Mouse (Mus musculus) forebrain, embryonic 15.5 days (tissue): Measurements from ENCODE around the gene Meaf6. TPM values are rescaled to one million over a fixed set of nuclear protein-coding genes. Genes with fewer than 3 reads are reported as not detected.
A peak's percentile ranks its signal among the peaks of the same experiment; 100 is the strongest.

Experiments used
- ATAC-seq: fragments of 200-750 bp; cut with Nextera tagmentation; replicated peaks from 2 replicates; pipeline ENCODE4 v1.8.0; 2017; ENCODE audit warnings: mild to moderate bottlenecking, moderate TSS enrichment, moderate library complexity
- H3K27ac ChIP-seq: fragments of 300-500 bp; sonication (generic); replicated peaks from 2 replicates; pipeline ENCODE4 v1.5.1; 2015; ENCODE audit warnings: mild to moderate bottlenecking, inconsistent platforms
- H3K27me3 ChIP-seq: fragments of 300-500 bp; sonication (generic); 2 replicates; pipeline ENCODE4 v1.6.1; 2015; ENCODE audit warnings: inconsistent platforms
- H3K36me3 ChIP-seq: fragments of 300-500 bp; sonication (generic); 2 replicates; pipeline ENCODE4 v1.6.1; 2015; ENCODE audit warnings: mild to moderate bottlenecking, inconsistent platforms
- H3K4me1 ChIP-seq: fragments of 300-500 bp; sonication (generic); 2 replicates; pipeline ENCODE4 v1.6.1; 2015; ENCODE audit warnings: inconsistent platforms
- H3K4me2 ChIP-seq: fragments of 300-500 bp; sonication (generic); replicated peaks from 2 replicates; pipeline ENCODE4 v1.6.1; 2015; ENCODE audit warnings: mild to moderate bottlenecking, inconsistent platforms
- H3K4me3 ChIP-seq: fragments of 300-500 bp; sonication (generic); 2 replicates; pipeline ENCODE4 v1.5.1; 2015; ENCODE audit warnings: mild to moderate bottlenecking, inconsistent platforms
- H3K9ac ChIP-seq: fragments of 300-500 bp; sonication (generic); replicated peaks from 2 replicates; pipeline ENCODE4 v1.6.1; 2015; ENCODE audit warnings: mild to moderate bottlenecking, inconsistent platforms
- H3K9me3 ChIP-seq: fragments of 300-500 bp; sonication (generic); 2 replicates; pipeline ENCODE4 v1.6.1; 2016; ENCODE audit warnings: inconsistent platforms
- WGBS: fragments of 180-500 bp; shearing (Covaris S2); methylation state at CpG from one replicate; pipeline ENCODE4 v1.1.7; 2015; ENCODE audit warnings: mixed read lengths; 5-methylcytosine and 5-hydroxymethylcytosine counted together
- polyA plus RNA-seq: library from polyadenylated mRNA; unstranded; fragments of >200 nt; fragmentation: Nextera tagmentation; extraction: Ambion mirVana; gene quantifications from 2 replicates; pipeline ENCODE4 v1.2.1, GENCODE M21; 2015

Gene Meaf6
- polyA plus RNA-seq, 1 experiment from 2014 or later: 153 TPM

DNA sequence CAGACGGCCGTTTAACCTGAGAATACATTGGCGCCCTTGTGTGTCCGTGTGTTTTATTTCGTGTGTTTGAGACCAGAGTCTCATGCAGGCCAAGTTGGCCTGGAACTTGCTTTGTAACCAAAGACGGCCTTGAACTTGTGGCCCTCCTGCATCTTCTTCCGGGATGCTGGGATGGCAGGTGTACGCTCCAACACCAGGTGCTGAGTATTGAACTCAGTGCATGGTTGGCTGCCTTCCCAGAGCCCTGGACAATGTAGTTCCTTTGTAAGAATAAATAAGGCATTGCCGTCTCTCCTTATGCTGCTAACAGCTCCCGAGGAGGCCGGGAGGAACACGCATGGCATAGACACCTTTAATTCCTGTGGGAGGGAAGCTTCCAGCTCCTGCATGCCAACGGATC lies 32.0 kb downstream of the Meaf6 start:
- Histone ChIP-seq H3K4me3 (no peak overlapping the region), H3K27me3 (no peaks in the 10 kb centered on the region), H3K9me3 (no peaks in the 10 kb centered on the region), H3K4me2 (no peak overlapping the region), H3K4me1 (peaks cover 19% of the 10 kb centered on the region), H3K27ac (no peak overlapping the region), H3K36me3 (0 out of 2 replicates have a peak, but pooled peaks cover 3% of the 10 kb centered on the region), H3K9ac (no peak overlapping the region)
- 59% methylated on average over 13 of the region's 13 CpGs for WGBS
- ATAC-seq: no peak

DNA sequence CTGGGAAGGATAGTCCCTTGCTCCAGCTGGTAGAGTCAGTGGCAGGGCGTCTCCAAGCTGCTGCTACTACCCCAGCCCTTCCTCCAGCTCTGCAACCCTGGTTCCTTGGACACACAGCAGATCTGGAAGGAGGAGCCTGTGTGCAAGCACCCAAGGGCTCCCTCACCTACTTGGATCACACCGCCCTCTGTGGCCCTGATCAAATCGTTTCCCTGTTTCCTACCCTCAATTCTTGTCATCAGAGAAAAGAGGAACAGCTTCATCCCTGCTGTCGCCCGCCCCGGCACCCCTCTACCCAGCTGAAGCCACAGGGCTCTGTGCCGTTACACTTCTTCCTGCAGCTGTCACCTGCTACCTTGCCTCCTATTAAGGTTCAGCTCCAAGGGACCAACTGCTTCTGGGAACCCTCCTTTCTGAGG lies 33.0 kb downstream of the Meaf6 start:
- H3K4me3 ChIP-seq: no peak overlapping the region
- H3K9me3 ChIP-seq: no peaks in the 10 kb centered on the region
- H3K4me1 ChIP-seq: peaks cover 19% of the 10 kb centered on the region
- WGBS: 86% methylated on average over 7 of the region's 7 CpGs
- no peak for ATAC-seq
- H3K9ac ChIP-seq: no peak overlapping the region
- H3K27ac ChIP-seq: no peak overlapping the region
- H3K36me3 ChIP-seq: no peaks in the 10 kb centered on the region
- no peaks in the 10 kb centered on the region for H3K27me3 ChIP-seq
- H3K4me2 ChIP-seq: no peak overlapping the region

DNA sequence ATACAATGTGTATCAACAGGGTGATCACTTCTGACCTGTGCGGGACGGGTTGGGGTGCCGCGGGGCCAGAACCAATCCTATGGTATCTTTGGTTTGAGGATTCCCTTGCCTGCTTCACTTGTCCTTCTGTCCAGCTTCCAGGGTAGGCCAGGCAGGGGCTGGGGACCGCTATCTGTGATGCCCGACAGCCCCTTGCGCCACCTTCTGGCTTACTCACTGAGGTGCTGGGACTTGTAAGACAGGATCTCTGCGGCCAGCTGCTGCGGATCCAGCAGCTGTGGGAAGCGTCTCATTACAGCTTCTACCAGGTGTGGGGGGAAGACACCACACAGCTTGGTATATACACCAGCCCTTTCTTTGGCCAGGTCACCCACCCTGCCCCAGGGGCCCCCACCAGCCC lies 34.1 kb downstream of the Meaf6 start:
- no peaks in the 10 kb centered on the region for H3K9me3 ChIP-seq
- H3K36me3 ChIP-seq: no peaks in the 10 kb centered on the region
- H3K9ac ChIP-seq: no peak overlapping the region
- no peaks in the 10 kb centered on the region for H3K27me3 ChIP-seq
- WGBS: 28% methylated on average over 10 of the region's 10 CpGs
- no peak for ATAC-seq
- no peak overlapping the region for H3K4me2 ChIP-seq
- peaks cover 19% of the 10 kb centered on the region for H3K4me1 ChIP-seq
- no peak overlapping the region for H3K27ac ChIP-seq
- no peak overlapping the region for H3K4me3 ChIP-seq

DNA sequence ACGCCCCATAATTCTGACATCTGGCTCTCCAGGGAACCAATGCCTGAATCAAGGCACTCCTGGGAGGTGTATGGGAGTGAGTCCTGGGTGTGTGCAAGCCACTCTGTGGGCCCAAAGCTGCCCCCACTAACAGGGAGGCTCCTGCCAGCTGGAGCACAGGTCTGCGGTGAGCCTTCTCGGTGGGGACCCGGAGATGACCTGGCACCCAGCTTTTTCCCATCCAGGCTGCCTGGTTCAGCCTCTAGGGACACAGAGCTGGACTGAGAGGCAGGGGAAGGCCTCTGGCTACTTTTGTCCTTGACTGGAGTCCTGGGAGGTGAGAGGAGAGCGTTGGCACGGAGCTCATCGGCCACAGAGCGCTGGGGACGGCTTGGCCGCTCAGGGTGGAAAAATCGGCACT lies 34.8 kb downstream of the Meaf6 start:
- no peak overlapping the region for H3K4me2 ChIP-seq
- H3K4me3 ChIP-seq: no peak overlapping the region
- H3K9ac ChIP-seq: no peak overlapping the region
- peaks cover 17% of the 10 kb centered on the region for H3K4me1 ChIP-seq
- no peaks in the 10 kb centered on the region for H3K9me3 ChIP-seq
- no peak for ATAC-seq
- no peak overlapping the region for H3K27ac ChIP-seq
- H3K27me3 ChIP-seq: no peaks in the 10 kb centered on the region
- H3K36me3 ChIP-seq: no peaks in the 10 kb centered on the region
- 96% methylated on average over 11 of the region's 11 CpGs for WGBS

DNA sequence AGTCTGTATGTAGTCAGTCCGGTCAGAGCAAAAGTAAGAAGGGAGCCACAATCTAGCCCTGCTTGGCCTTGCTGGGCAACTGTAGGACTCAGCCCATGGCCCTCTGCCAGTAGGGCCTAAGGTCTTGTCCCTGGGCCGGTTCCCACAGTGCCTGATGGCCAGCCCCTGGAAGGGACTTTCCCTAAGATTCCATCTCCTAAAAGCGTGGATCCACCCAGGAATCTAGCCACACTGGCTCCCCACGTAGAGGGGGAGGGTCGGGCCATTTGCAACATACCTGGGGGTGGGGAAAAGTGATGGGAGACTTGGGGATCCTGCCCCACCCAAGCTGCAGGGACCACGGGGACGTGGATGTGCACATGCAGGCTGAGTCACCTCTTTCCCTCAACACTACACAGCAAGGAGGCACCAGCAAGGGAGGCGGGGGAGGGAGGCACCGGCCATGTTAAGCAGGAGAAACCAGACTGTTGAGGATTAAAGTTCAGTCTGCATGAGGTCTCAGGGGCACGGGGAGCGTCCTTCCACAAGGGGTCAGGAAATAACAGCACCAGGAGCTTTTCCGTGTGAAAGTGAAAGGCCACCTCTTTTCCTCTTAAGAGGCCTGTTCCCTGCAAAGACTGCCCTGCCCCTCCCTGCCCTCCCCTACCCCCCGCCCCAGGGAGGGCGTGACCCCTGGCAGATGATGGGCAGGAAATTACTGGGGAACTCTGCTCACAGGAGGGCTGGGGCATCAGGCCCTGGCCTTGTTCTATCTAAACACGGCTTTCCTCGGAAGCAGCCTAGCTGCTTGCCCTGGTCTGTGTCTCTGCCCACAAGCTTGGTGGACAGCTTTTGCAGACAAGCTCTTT lies 37.7 kb downstream of the Meaf6 start:
- no peaks in the 10 kb centered on the region for H3K9me3 ChIP-seq
- no peak overlapping the region for H3K27ac ChIP-seq
- ATAC-seq: no peak
- no peaks in the 10 kb centered on the region for H3K36me3 ChIP-seq
- no peak overlapping the region for H3K4me2 ChIP-seq
- peaks cover 8% of the 10 kb centered on the region for H3K4me1 ChIP-seq
- H3K27me3 ChIP-seq: peaks cover 4% of the 10 kb centered on the region; the same call in 1 of the 2 replicates
- 23% methylated on average over 16 of the region's 16 CpGs for WGBS
- H3K4me3 ChIP-seq: no peak overlapping the region
- no peak overlapping the region for H3K9ac ChIP-seq

DNA sequence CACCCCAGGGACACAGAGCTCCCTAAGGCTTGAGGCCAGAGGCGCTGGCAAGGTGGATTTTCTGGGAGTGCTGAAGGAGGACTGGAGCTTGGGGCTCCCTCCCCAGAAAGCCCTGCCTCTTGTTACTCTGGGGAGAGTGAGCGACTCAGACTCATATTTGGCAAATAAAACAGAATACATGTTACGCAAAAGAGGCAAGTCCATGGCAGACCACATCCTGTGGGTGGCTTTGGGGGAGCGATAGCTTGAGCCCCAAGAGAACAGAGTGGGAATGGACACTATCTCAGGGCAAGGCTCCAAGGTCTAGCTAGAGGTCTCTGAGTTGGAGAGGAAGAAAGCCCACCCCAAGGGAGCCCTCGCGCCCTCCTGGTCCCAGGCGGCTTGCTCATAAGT lies 38.3 kb downstream of the Meaf6 start:
- H3K4me3 ChIP-seq: no peak overlapping the region
- ATAC-seq: no peak
- no peak overlapping the region for H3K9ac ChIP-seq
- H3K4me2 ChIP-seq: no peak overlapping the region
- no peak overlapping the region for H3K27ac ChIP-seq
- H3K36me3 ChIP-seq: no peaks in the 10 kb centered on the region
- peaks cover 4% of the 10 kb centered on the region; the same call in 1 of the 2 replicates for H3K27me3 ChIP-seq
- H3K4me1 ChIP-seq: peaks cover 13% of the 10 kb centered on the region
- no peaks in the 10 kb centered on the region for H3K9me3 ChIP-seq
- 73% methylated on average over 7 of the region's 7 CpGs for WGBS

DNA sequence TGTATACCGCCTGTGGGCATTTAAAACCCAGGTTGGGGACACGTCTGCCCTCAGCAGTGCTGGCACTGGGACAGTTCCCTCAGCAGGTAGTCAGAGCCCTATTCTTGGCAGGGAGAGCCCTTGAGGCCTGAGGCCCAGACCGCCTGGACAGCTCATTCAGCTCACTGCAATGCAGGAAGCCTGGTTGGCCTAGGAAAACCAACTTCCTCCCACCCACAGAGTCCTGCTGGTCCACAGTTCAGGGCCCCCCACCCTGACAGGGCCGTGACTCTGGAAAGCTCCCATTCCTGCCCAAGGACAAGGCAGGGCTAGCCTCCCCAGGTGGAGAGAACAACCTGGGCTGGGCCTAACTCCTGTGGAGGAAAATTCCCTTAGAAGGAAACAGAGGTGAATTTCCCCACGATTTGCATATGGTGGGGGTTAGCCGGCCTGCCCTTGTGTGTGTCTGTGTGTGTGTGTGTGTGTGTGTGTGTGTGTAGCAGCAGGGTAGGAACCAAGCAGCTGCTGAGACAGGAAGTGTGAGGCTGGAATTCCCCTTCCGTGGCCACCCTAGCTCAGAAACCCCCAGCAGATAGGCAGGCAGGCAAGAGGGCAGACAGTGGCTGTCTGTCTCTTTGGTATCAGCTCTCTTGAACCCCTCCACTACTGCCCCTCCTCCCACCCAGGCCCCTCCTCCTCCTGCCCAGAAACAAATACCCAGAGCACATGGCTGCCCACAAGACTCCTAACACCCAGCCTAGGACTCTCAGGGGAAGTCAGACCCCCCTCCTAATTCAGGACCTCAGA lies 39.7 kb downstream of the Meaf6 start:
- no peak overlapping the region for H3K9ac ChIP-seq
- no peak overlapping the region for H3K27ac ChIP-seq
- no peak overlapping the region for H3K4me3 ChIP-seq
- no peak overlapping the region for H3K4me2 ChIP-seq
- H3K4me1 ChIP-seq: peaks cover 13% of the 10 kb centered on the region
- no peaks in the 10 kb centered on the region for H3K36me3 ChIP-seq
- WGBS: 43% methylated on average over 7 of the region's 7 CpGs
- no peaks in the 10 kb centered on the region for H3K9me3 ChIP-seq
- H3K27me3 ChIP-seq: peaks cover 4% of the 10 kb centered on the region; the same call in 1 of the 2 replicates
- ATAC-seq: no peak

DNA sequence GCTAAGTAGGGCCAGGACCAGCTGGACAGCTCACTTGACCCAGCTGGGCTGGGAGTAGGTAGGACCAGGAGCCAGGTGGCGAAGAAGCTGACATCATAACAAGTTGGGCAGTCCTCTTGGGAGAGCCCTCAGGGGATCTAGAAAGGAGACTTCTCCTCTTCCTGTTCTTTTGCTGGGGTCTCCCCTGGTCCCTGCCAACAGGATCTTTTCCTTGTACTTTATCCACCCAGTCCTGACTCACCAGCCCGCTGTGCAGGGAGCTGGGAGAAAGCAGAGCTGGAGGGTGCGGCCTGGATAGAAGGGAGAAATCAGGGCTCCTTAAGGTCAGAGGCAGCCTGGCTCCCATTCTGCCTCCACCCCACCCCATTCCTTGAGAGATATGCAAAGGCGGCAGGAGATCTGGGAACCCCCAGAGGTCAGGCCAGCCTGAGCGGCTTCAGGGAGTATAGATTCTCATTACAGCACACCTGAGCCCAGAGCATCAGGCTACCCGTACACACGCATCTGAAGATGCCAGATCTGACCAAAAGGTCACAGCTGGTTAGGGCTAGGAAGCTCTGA lies 40.5 kb downstream of the Meaf6 start:
- ATAC-seq: no peak

DNA sequence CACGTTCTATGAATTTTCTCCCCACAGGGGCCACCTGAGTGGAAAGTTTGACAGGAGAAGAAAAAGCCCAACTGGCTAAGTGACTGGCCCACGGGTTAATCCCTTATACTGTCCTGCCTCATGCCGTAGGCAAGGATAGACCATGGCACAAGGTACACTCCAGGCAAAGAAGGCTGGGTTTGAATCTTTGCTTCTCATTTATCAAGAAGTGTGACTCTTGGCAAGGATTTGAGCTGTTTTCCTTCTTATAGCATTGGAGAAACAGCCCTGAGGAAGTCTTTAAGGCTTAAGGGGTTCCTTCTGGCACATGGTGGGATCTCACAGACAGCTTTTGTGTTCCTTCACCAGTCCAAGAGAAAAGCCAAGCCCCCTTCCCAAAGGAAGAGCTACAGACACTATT lies 41.3 kb downstream of the Meaf6 start:
- ATAC-seq: no peak
- no peak overlapping the region for H3K4me3 ChIP-seq
- H3K9ac ChIP-seq: no peak overlapping the region
- no peaks in the 10 kb centered on the region for H3K36me3 ChIP-seq
- no peak overlapping the region for H3K27ac ChIP-seq
- no peaks in the 10 kb centered on the region for H3K9me3 ChIP-seq
- no peak overlapping the region for H3K4me2 ChIP-seq
- WGBS: 80% methylated on average over 3 of the region's 3 CpGs
- H3K4me1 ChIP-seq: peaks cover 13% of the 10 kb centered on the region
- H3K27me3 ChIP-seq: peaks cover 4% of the 10 kb centered on the region; the same call in 1 of the 2 replicates

More for the DNA sequence above, 40.5 kb downstream of the Meaf6 start:
- H3K4me2 ChIP-seq: no peak overlapping the region
- H3K27ac ChIP-seq: no peak overlapping the region
- H3K4me1 ChIP-seq: peaks cover 13% of the 10 kb centered on the region
- H3K9me3 ChIP-seq: no peaks in the 10 kb centered on the region
- peaks cover 4% of the 10 kb centered on the region; the same call in 1 of the 2 replicates for H3K27me3 ChIP-seq
- H3K9ac ChIP-seq: no peak overlapping the region
- no peaks in the 10 kb centered on the region for H3K36me3 ChIP-seq
- H3K4me3 ChIP-seq: no peak overlapping the region
- 79% methylated on average over 7 of the region's 7 CpGs for WGBS

DNA sequence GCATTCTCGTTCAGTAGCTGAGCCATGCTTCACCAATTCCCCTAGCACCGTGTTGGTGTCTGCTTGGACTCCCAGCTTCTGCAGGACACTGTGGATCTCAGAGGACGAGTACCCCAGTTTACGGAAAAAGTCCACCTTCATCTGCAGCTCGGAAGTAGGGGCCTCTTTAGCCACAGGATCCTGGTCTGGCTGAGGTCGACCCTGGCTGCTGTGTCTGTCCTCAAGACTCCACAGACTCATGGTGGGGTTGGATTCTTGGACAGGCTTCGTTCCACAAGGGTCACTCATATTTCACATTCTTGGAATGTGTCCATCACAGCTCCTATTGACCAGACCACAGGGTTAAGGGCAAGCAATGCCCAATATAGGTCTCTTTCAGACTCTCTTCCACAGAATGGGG lies 41.8 kb downstream of the Meaf6 start:
- H3K4me1 ChIP-seq: peaks cover 13% of the 10 kb centered on the region
- 77% methylated on average over 7 of the region's 7 CpGs for WGBS
- ATAC-seq: no peak
- no peaks in the 10 kb centered on the region for H3K9me3 ChIP-seq
- peaks cover 4% of the 10 kb centered on the region; the same call in 1 of the 2 replicates for H3K27me3 ChIP-seq
- H3K27ac ChIP-seq: no peak overlapping the region
- H3K4me3 ChIP-seq: peak overlapping the region; percentile 59
- no peaks in the 10 kb centered on the region for H3K36me3 ChIP-seq
- no peak overlapping the region for H3K9ac ChIP-seq
- H3K4me2 ChIP-seq: peak overlapping the region; percentile 96

DNA sequence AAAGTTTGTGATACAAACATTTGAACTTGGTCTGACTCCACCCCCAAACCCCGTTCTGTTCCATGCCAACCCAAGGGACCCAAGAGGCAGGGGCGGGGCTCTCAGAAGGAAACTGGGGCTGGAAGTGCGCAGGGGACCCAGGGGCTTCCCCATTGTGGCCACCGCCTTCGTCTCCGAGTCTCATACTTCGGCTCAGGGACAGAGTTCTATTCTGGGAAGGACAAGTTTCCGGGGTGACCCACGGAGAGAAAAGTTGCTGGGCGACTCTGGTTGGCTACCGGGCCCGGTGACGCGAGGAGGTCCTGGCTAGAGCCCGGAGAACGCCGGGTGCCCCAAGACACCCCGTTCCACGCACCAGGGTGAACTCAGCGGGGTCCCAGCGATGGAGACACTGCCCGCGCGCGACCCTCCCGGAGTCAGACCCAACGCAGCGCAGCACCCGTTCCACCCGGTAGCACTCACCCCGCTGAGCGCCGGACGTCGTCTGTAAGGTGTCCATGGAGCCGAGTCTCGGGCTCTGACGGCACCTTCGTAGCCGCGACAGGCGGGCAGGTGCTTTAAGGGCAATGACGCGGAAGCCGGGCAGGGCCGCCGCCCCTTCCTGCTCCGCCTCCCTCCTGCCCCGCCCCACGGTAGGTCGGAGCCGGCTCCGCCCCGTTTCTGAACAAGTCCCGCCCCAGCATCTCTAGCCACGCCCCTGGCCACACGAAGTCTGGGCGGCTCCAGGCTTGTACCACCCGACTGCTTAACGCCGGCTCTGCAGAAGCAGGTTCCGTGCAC lies 42.6 kb downstream of the Meaf6 start, which contains the start of gene Zc3h12a:
TSS of gene Zc3h12a (minus strand) at position 536 of the 780 bp plus-strand sequence.
- H3K9me3 ChIP-seq: no peaks in the 10 kb centered on the region
- WGBS: under 1% methylated on average over 62 of the region's 62 CpGs
- H3K27me3 ChIP-seq: peaks cover 4% of the 10 kb centered on the region; the same call in 1 of the 2 replicates
- H3K36me3 ChIP-seq: no peaks in the 10 kb centered on the region
- H3K4me3 ChIP-seq: peak within 1 kb of the TSS; percentile 59
- peaks cover 13% of the 10 kb centered on the region for H3K4me1 ChIP-seq
- peak within 1 kb of the TSS; percentile 45 for H3K9ac ChIP-seq
- peak; percentile 83 for ATAC-seq
- H3K4me2 ChIP-seq: peak within 1 kb of the TSS; percentile 96
- no peak within 1 kb of the TSS for H3K27ac ChIP-seq
